Mouse (Mus musculus) hindbrain, embryonic 10.5 days (tissue): ENCODE results near the gene Ush1g. TPM values are rescaled to one million over a fixed set of nuclear protein-coding genes. Genes with fewer than 3 reads are reported as not detected.

Experiments used
- DNase-seq: peaks from one replicate; pipeline ENCODE4 v3.0.0-alpha.2; 2017; ENCODE audit warnings: low spot score
- H3K27ac ChIP-seq: fragments of 300-500 bp; sonication (generic); 2 replicates; pipeline ENCODE4 v1.5.1; 2016; ENCODE audit warnings: mild to moderate bottlenecking, moderate library complexity
- H3K27me3 ChIP-seq: fragments of 300-500 bp; sonication (generic); 2 replicates; pipeline ENCODE4 v1.6.1; 2016; ENCODE audit warnings: mild to moderate bottlenecking; ENCODE audit not compliant: poor library complexity, insufficient read depth, severe bottlenecking
- H3K36me3 ChIP-seq: fragments of 300-500 bp; sonication (generic); 2 replicates; pipeline ENCODE4 v1.6.1; 2016; ENCODE audit warnings: mild to moderate bottlenecking, moderate library complexity
- H3K4me1 ChIP-seq: fragments of 300-500 bp; sonication (generic); replicated peaks from 2 replicates; pipeline ENCODE4 v1.6.1; 2016; ENCODE audit warnings: mild to moderate bottlenecking
- H3K4me3 ChIP-seq: fragments of 300-500 bp; sonication (generic); 2 replicates; pipeline ENCODE4 v1.5.1; 2016; ENCODE audit warnings: mild to moderate bottlenecking, moderate library complexity
- H3K9me3 ChIP-seq: fragments of 300-500 bp; sonication (generic); 2 replicates; pipeline ENCODE4 v1.6.1; 2016; ENCODE audit warnings: mild to moderate bottlenecking, moderate library complexity
- WGBS: fragments of 180-500 bp; shearing (Covaris S2); methylation state at CpG from one replicate; pipeline ENCODE4 v1.1.7; 2016; 5-methylcytosine and 5-hydroxymethylcytosine counted together
- polyA plus RNA-seq: library from polyadenylated mRNA; unstranded; fragments of >200 nt; fragmentation: Nextera tagmentation; extraction: Ambion mirVana; gene quantifications from 2 replicates; pipeline ENCODE4 v1.2.1, GENCODE M21; 2016

Gene Ush1g
- 0.10 TPM in 1 of 2 replicates, not detected in the other for polyA plus RNA-seq

DNA sequence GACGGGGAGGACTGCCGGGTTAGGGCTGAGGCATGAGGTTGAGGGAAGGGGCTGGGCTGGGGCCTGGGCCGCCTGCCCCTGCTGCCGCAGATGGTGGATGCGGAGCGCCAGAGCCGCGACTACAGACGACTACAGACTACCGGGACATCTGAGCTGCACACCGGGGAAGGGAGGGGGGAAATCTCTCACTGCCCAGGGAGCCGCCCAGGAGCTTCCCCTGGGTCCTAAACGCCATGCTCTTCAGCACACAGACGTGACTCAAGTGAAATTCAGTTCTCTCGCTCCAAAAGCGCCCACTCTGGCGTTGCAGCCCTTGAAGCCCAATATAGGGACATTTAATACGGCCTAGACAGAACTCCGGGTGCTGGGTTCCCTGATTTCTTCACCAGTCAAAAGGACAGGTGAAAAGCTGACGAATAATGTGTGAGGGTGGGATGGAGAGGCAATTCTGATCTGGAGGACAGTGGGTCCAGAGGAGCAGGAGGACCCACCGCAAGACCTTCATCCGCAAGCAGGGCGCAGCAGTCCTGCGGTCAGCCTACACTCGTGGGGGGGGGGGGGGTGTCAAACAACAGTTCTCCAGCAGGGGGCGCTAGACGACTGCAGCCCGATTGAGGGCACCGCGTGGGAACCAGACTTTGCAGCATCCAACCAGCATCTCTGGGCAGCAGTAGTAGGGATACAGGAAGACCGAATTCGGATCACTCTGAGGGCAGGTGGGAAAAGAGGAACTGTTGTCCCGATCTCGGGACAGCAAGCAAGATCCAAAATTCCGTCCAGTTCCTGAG, at the start of gene Ush1g:
Ush1g (minus strand) TSS at position 136 of the 788 bp plus-strand sequence.
- peaks cover 51% of the 10 kb centered on the region for H3K4me1 ChIP-seq
- H3K9me3 ChIP-seq, result no peaks in the 10 kb centered on the region
- DNase-seq, result peak; percentile 89
- H3K27me3 ChIP-seq, result peaks cover 94% of the 10 kb centered on the region
- WGBS, result 5% methylated on average over 35 of the region's 35 CpGs
- no peaks in the 10 kb centered on the region for H3K36me3 ChIP-seq
- H3K4me3 ChIP-seq, result peak within 1 kb of the TSS; percentile 31
- 0 out of 2 replicates have a peak within 1 kb of the TSS, but pooled peaks have one; percentile 5 for H3K27ac ChIP-seq

- H3K27me3 ChIP-seq, result peaks cover 98% of the 10 kb centered on the region
- H3K9me3 ChIP-seq, result no peaks in the 10 kb centered on the region
- no peaks in the 10 kb centered on the region for H3K36me3 ChIP-seq
- DNase-seq, result no peak
- peaks cover 28% of the 10 kb centered on the region for H3K4me1 ChIP-seq
- H3K27ac ChIP-seq, result no peak overlapping the region
- WGBS, result 65% methylated on average over 8 of the region's 8 CpGs
- H3K4me3 ChIP-seq, result no peak overlapping the region
These were observed 49.5 kb upstream of the Ush1g start for GRCm38 (mm10) chr11:115371354-115371753.

DNA sequence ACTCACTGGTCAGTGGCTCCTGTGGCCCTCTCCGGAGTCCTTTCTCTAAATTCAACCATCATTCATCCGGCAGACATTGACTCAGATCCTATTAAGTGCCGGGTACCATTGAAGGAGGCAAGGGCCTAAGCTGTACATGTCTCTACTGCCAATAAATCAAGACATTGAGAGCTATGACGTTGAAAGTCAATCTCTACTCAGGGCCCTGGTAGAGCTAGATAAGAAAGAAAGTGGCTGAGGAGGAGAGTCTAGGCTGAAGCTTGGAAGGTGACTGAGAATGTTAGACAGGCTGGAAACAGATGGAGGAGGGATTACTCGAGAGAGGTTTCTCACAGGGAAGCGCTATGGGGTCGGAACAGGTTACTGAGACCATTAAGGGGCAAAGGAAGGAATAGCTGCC, 48.5 kb upstream of the Ush1g start:
- H3K36me3 ChIP-seq, result no peaks in the 10 kb centered on the region
- DNase-seq, result no peak
- 65% methylated on average over 7 of the region's 7 CpGs for WGBS
- H3K4me3 ChIP-seq, result no peak overlapping the region
- H3K27me3 ChIP-seq, result peaks cover 98% of the 10 kb centered on the region
- peaks cover 38% of the 10 kb centered on the region for H3K4me1 ChIP-seq
- no peak overlapping the region for H3K27ac ChIP-seq
- no peaks in the 10 kb centered on the region for H3K9me3 ChIP-seq

DNA sequence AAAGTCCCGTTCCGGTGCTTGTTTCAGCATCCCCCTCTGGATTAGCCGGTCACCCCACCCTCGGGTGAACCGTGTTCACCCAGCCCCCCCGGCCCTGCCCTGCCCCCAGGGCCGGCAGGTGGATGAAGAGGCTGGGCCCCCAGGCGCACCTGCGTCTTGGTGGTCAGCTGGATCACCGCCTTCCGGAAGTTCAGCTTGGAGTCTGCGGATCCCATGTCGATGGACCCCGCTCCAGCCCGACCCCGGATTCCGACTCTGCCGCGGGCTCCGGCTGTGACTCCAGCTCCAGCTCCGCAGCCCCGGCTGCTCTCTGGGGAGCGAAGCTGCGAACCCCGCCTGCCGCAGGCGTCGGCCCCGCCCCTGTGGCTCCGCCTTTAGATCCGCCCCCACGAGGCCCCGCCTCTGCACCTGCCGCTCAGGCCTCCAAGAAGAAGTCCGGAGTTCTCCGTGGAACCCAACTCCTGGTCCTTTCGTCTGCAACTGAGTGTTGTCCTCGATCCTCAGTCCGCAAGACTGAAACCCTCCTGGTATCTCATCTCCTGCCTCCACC, 45.6 kb upstream of the Ush1g start, which contains the start of gene Hid1:
Hid1 (minus strand) TSS at position 362 of the 550 bp plus-strand sequence.
- H3K4me1 ChIP-seq, result peaks cover 36% of the 10 kb centered on the region
- no peaks in the 10 kb centered on the region for H3K9me3 ChIP-seq
- peak within 1 kb of the TSS; percentile 85 for H3K27ac ChIP-seq
- DNase-seq, result peak; percentile 82
- WGBS, result under 1% methylated on average over 39 of the region's 39 CpGs
- H3K27me3 ChIP-seq, result peaks cover 87% of the 10 kb centered on the region
- peak within 1 kb of the TSS; percentile 70 for H3K4me3 ChIP-seq
- H3K36me3 ChIP-seq, result no peaks in the 10 kb centered on the region

DNA sequence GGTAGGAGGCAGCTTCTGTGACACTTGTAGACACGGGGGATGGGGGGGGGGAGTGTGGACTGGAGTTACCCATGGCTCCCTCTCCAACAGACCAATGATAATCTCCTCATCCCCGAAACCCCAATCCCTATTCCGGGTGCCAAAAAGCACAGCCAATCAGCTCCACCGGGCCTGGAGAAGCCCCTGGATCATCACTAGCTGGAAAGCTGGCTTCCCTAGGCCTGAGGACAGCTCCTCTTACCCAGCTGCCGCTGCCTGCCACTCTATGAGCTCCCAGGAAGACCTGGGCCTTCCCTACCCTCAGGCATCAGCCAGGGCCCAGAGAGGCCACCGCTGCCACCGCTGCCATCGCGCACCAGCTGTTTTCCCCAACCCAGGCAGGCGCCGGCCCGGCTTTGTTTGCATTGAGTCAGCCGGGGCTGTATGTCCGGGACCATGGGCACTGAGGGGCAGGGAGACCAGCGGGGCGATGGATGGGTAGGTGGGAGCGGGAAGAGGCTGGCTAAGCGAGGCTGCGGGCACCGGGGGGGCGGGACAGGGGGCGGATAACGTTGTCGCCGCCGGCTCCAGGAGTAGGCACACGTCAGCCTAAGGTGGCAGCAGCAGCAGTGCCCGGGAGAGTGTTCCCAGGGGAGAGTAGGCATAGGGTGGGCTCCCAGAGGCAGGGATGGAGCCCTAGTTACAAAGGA, 45.0 kb upstream of the Ush1g start:
- Histone ChIP-seq H3K9me3 (no peaks in the 10 kb centered on the region), H3K36me3 (no peaks in the 10 kb centered on the region), H3K27ac (peak overlapping the region; percentile 85), H3K4me3 (peak overlapping the region; percentile 70), H3K4me1 (peaks cover 36% of the 10 kb centered on the region), H3K27me3 (peaks cover 81% of the 10 kb centered on the region)
- DNase-seq, result peak; percentile 52
- 3% methylated on average over 28 of the region's 28 CpGs for WGBS

DNA sequence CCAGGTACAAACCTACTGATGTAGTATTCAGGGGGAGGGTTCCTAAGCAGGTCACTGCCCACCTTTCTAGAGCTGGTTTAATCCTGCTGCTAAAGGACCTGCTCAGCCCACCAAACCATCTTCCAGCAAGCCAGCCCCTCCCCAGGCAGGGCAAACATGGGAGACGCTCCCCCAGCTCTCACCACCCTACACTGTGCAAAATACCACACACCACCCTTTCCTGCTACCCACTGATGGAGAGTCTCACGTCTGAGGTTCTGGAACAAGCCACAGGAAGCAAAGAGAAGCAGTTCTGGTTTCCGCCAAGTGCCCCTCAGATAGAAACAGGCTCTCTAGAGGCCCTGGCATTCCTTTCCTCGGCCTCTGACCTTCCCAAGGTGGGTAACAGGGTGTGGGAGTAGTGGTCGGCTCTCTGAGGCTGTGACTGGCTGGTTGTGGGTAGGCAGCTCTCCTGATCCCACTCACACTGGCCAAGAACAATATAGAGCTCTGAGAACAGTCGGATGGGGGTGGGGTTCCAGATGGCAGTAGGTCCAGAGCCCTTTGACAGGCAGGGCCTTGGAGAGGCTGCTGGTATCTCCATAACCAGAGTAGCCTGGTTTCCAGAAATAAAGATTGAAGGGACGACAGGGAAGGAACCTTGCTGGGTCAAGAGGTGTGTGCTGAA, 44.3 kb upstream of the Ush1g start:
- Histone ChIP-seq H3K27me3 (peaks cover 74% of the 10 kb centered on the region), H3K9me3 (no peaks in the 10 kb centered on the region), H3K4me3 (peak overlapping the region; percentile 70), H3K4me1 (peaks cover 36% of the 10 kb centered on the region), H3K36me3 (no peaks in the 10 kb centered on the region), H3K27ac (peak overlapping the region; percentile 85; the same call in 1 of the 2 replicates)
- no peak for DNase-seq
- WGBS, result 46% methylated on average over 7 of the region's 7 CpGs

GRCm38 (mm10) chr11:115364136-115364535, 42.3 kb upstream of the Ush1g start:
- H3K36me3 ChIP-seq, result no peaks in the 10 kb centered on the region
- WGBS, result 90% methylated on average over 3 of the region's 3 CpGs
- peaks cover 49% of the 10 kb centered on the region for H3K4me1 ChIP-seq
- no peak overlapping the region for H3K4me3 ChIP-seq
- H3K9me3 ChIP-seq, result no peaks in the 10 kb centered on the region
- H3K27me3 ChIP-seq, result peaks cover 58% of the 10 kb centered on the region
- H3K27ac ChIP-seq, result no peak overlapping the region
- no peak for DNase-seq

- Histone ChIP-seq H3K4me1 (peaks cover 31% of the 10 kb centered on the region), H3K9me3 (no peaks in the 10 kb centered on the region), H3K27me3 (peaks cover 43% of the 10 kb centered on the region), H3K36me3 (no peaks in the 10 kb centered on the region), H3K27ac (peak overlapping the region; percentile 73), H3K4me3 (no peak overlapping the region)
- 68% methylated on average over 6 of the region's 6 CpGs for WGBS
- no peak for DNase-seq
These were observed 37.9 kb upstream of the Ush1g start for GRCm38 (mm10) chr11:115359726-115360125.

GRCm38 (mm10) chr11:115359293-115359692, 37.5 kb upstream of the Ush1g start:
- WGBS, result 51% methylated on average over 3 of the region's 3 CpGs
- no peaks in the 10 kb centered on the region for H3K9me3 ChIP-seq
- peaks cover 31% of the 10 kb centered on the region for H3K4me1 ChIP-seq
- peaks cover 42% of the 10 kb centered on the region for H3K27me3 ChIP-seq
- no peak overlapping the region for H3K4me3 ChIP-seq
- H3K36me3 ChIP-seq, result no peaks in the 10 kb centered on the region
- DNase-seq, result no peak
- peak overlapping the region; percentile 73 for H3K27ac ChIP-seq

- H3K4me3 ChIP-seq, result no peak overlapping the region
- peak; percentile 63 for DNase-seq
- no peaks in the 10 kb centered on the region for H3K9me3 ChIP-seq
- peak overlapping the region; percentile 73 for H3K27ac ChIP-seq
- no peaks in the 10 kb centered on the region for H3K36me3 ChIP-seq
- peaks cover 39% of the 10 kb centered on the region for H3K27me3 ChIP-seq
- peaks cover 25% of the 10 kb centered on the region for H3K4me1 ChIP-seq
- 18% methylated on average over 5 of the region's 5 CpGs for WGBS
These were observed 36.6 kb upstream of the Ush1g start for GRCm38 (mm10) chr11:115358468-115358867.

DNA sequence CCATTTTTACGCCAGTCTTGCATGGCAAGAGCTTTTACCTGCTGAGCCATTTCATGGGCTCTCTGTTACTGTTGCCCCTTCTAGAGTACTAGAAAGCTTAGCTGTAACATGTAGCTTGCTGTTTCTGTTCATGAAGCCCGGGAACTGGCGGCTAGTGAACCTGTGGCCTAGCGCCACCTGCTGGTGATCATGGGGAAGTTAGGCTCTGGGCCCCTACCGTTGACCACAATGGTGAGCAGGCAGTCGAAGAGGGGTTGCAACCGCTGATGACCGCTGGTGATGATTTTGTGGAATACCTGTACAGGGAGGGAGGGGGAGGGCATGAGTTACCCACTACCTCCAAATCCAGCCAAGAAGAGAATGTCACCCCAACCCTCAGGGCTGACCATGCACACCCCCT, 32.3 kb upstream of the Ush1g start:
- 10% methylated on average over 8 of the region's 8 CpGs for WGBS

GRCm38 (mm10) chr11:115353375-115353774, 31.5 kb upstream of the Ush1g start:
- Histone ChIP-seq H3K4me1 (peaks cover 5% of the 10 kb centered on the region; the same call in 1 of the 2 replicates), H3K27ac (no peak overlapping the region), H3K27me3 (peaks cover 68% of the 10 kb centered on the region), H3K4me3 (no peak overlapping the region), H3K36me3 (peaks cover 17% of the 10 kb centered on the region), H3K9me3 (no peaks in the 10 kb centered on the region)
- no peak for DNase-seq
- 88% methylated on average over 5 of the region's 5 CpGs for WGBS

More for the DNA sequence above, 32.3 kb upstream of the Ush1g start:
- Histone ChIP-seq H3K36me3 (peaks cover 10% of the 10 kb centered on the region), H3K9me3 (no peaks in the 10 kb centered on the region), H3K27ac (no peak overlapping the region), H3K4me1 (peaks cover 12% of the 10 kb centered on the region), H3K4me3 (no peak overlapping the region), H3K27me3 (peaks cover 67% of the 10 kb centered on the region)
- peak; percentile 85 for DNase-seq
